Mouse (Mus musculus): Measurements from ENCODE around the gene Wdr1. TPM values are rescaled to one million over a fixed set of nuclear protein-coding genes. Genes with fewer than 3 reads are reported as not detected.

The Wdr1 gene
- total RNA-seq, 1 experiment: 232 TPM

DNA sequence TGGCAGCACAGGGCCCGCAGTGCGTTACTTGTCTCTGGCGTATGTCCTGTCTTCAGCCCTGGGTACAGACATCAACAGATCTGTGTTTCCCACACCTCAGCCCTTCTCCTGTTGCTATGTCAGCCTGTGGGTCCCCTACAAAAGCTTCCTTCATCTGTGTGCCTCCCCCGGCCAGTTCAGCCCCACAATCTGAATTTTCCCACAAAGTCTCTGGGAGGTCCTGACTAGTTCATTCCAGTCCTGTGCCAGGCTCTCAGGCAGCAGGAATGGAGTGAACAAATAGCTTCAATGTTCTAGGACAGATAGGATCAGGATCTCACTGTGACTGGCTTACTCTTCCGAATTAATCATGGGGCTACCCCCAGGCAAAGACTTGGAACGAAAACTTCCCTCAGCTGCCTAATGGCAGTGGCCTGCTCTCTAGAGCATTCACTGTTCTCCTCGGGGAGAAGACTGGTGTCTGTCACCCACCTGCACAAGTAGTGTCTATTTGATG is 63.7 kb downstream of the Wdr1 start:
- H3K4me3 ChIP-seq (ENCODE audit: insufficient read depth in 1 of 2, low read depth in 1 of 2, low read length in 2 of 2, poor library complexity in 1 of 2, severe bottlenecking in 1 of 2): no peak overlapping the region
- no peaks in the 10 kb centered on the region for H3K4me1 ChIP-seq (ENCODE audit: control insufficient read depth in 2 of 2, insufficient read depth in 2 of 2, low read length in 2 of 2, poor library complexity in 1 of 2)
- H3K27ac ChIP-seq (ENCODE audit: insufficient read depth, low read depth, low read length, poor library complexity, severe bottlenecking): no peak overlapping the region
- no peaks in the 10 kb centered on the region for H3K36me3 ChIP-seq (ENCODE audit: control insufficient read depth, insufficient read depth, low read length, poor library complexity, severe bottlenecking)
- DNase-seq (ENCODE audit: low read depth, low spot score): no peak
- H3K9me3 ChIP-seq (ENCODE audit: control insufficient read depth, insufficient read depth, low read depth, low read length): no peaks in the 10 kb centered on the region
- in situ Hi-C loops (cut with MboI; ENCODE audit: low sequenced_read_pairs in 2 of 2, unreplicated experiment in 2 of 2): no loop called here
- no peak overlapping the region for H3K9ac ChIP-seq (ENCODE audit: insufficient read depth, low read depth, low read length, poor library complexity, severe bottlenecking)
- TF ChIP-seq MAFK (IDR thresholded peaks at IDR 0.05; ENCODE audit: insufficient read depth, low read depth, low read length) (no peak), HCFC1 (IDR thresholded peaks at IDR 0.05; ENCODE audit: borderline replicate concordance, insufficient read depth, low read length) (no peak), ZNF384 (IDR thresholded peaks at IDR 0.05; ENCODE audit: low read depth, low read length) (no peak), CHD2 (IDR thresholded peaks at IDR 0.05; ENCODE audit: low read depth, low read length) (no peak)

DNA sequence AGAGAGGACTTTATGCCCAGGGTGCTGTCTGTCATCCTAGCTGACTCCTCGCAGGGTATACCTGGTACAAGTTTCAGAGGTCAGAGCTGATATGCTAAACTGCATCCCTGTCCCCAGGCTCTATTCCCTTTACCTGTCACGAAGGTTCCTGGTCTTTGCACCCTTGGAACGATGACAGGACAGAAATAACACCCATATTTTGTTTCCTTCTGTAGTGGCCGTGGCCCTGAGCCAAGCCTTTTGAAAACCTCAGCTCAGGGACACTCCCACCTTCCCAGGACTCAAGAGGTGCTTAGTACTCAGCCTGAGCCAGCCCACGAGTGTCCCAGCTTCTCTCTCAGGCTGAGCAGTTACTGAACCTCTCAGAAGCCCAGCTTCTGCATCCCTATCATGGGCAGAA is 64.5 kb downstream of the Wdr1 start:
- H3K4me1 ChIP-seq (ENCODE audit: control insufficient read depth in 2 of 2, insufficient read depth in 2 of 2, low read length in 2 of 2, poor library complexity in 1 of 2): no peaks in the 10 kb centered on the region
- TF ChIP-seq ZNF384 (IDR thresholded peaks at IDR 0.05; ENCODE audit: low read depth, low read length) (no peak), MAFK (IDR thresholded peaks at IDR 0.05; ENCODE audit: insufficient read depth, low read depth, low read length) (no peak), CHD2 (IDR thresholded peaks at IDR 0.05; ENCODE audit: low read depth, low read length) (no peak), HCFC1 (IDR thresholded peaks at IDR 0.05; ENCODE audit: borderline replicate concordance, insufficient read depth, low read length) (no peak), ZC3H11A (IDR thresholded peaks at IDR 0.05; ENCODE audit: borderline replicate concordance, low read depth, low read length) (no peak)
- no peak overlapping the region for H3K27ac ChIP-seq (ENCODE audit: insufficient read depth, low read depth, low read length, poor library complexity, severe bottlenecking)
- H3K4me3 ChIP-seq (ENCODE audit: insufficient read depth in 1 of 2, low read depth in 1 of 2, low read length in 2 of 2, poor library complexity in 1 of 2, severe bottlenecking in 1 of 2): no peak overlapping the region
- no peaks in the 10 kb centered on the region for H3K36me3 ChIP-seq (ENCODE audit: control insufficient read depth, insufficient read depth, low read length, poor library complexity, severe bottlenecking)
- no peak overlapping the region for H3K9ac ChIP-seq (ENCODE audit: insufficient read depth, low read depth, low read length, poor library complexity, severe bottlenecking)
- in situ Hi-C loops (cut with MboI; ENCODE audit: low sequenced_read_pairs in 2 of 2, unreplicated experiment in 2 of 2): no loop called here
- DNase-seq (ENCODE audit: low read depth, low spot score): no peak
- H3K9me3 ChIP-seq (ENCODE audit: control insufficient read depth, insufficient read depth, low read depth, low read length): no peaks in the 10 kb centered on the region

DNA sequence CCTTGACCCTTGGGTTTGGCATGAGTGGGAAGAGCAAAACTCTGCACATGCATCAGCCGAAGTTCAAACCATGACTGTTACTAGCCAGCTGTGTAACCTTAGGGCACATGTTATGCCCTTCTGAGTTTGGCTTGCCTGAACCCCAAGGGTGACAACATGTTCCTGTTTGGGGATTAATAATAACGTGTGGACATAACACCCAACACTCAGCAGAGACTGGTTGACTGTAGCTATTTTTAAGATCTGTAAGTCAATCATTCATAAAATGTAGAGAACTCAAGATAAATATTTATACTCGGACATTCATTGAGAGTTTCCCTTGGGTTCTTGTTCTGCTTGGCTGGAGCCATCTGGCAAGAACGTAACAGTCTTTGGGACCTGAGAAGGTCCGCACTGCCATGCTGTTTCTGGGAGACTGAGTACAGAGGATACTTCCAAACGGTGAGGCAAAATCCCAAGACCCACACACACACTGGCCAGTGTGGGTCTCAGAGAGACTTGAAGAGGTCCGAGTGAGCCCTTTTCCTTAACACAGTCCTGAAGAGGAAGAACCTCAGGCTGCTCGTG is 66.4 kb downstream of the Wdr1 start:
- H3K4me1 ChIP-seq (ENCODE audit: control insufficient read depth in 2 of 2, insufficient read depth in 2 of 2, low read length in 2 of 2, poor library complexity in 1 of 2): no peaks in the 10 kb centered on the region
- H3K9me3 ChIP-seq (ENCODE audit: control insufficient read depth, insufficient read depth, low read depth, low read length): no peaks in the 10 kb centered on the region
- TF ChIP-seq HCFC1 (IDR thresholded peaks at IDR 0.05; ENCODE audit: borderline replicate concordance, insufficient read depth, low read length): no peak
- TF ChIP-seq CHD2 (IDR thresholded peaks at IDR 0.05; ENCODE audit: low read depth, low read length): no peak
- no peak for TF ChIP-seq ZC3H11A (IDR thresholded peaks at IDR 0.05; ENCODE audit: borderline replicate concordance, low read depth, low read length)
- TF ChIP-seq ZNF384 (IDR thresholded peaks at IDR 0.05; ENCODE audit: low read depth, low read length): no peak
- no peak for TF ChIP-seq MAFK (IDR thresholded peaks at IDR 0.05; ENCODE audit: insufficient read depth, low read depth, low read length)
- in situ Hi-C loops (cut with MboI; ENCODE audit: low sequenced_read_pairs in 2 of 2, unreplicated experiment in 2 of 2): no loop called here
- H3K4me3 ChIP-seq (ENCODE audit: insufficient read depth in 1 of 2, low read depth in 1 of 2, low read length in 2 of 2, poor library complexity in 1 of 2, severe bottlenecking in 1 of 2): no peak overlapping the region
- no peak overlapping the region for H3K27ac ChIP-seq (ENCODE audit: insufficient read depth, low read depth, low read length, poor library complexity, severe bottlenecking)
- H3K9ac ChIP-seq (ENCODE audit: insufficient read depth, low read depth, low read length, poor library complexity, severe bottlenecking): no peak overlapping the region
- no peak for DNase-seq (ENCODE audit: low read depth, low spot score)
- no peaks in the 10 kb centered on the region for H3K36me3 ChIP-seq (ENCODE audit: control insufficient read depth, insufficient read depth, low read length, poor library complexity, severe bottlenecking)

DNA sequence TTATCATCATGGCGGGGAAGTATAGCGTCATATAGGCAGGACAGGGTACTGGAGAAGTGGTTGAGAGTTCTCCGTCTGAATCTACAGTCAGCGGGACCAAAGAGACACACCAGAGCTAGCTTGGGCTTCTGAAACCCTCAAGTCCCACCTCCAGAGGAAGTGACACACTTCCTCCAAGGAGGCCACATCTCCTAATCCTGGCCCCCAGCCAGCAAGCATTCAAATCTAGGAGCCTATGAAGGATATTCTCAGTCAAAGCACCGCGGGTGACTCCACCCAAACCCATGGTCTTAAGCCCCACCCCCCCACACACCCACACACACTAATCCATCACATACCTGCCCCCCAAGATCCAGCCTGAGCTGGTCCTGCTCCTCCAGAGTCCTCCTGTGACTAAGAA is 69.1 kb downstream of the Wdr1 start:
- H3K36me3 ChIP-seq (ENCODE audit: control insufficient read depth, insufficient read depth, low read length, poor library complexity, severe bottlenecking): no peaks in the 10 kb centered on the region
- no peaks in the 10 kb centered on the region for H3K9me3 ChIP-seq (ENCODE audit: control insufficient read depth, insufficient read depth, low read depth, low read length)
- peaks cover 0 to 1% of the 10 kb centered on the region in 2 experiments; a peak in 1 of 4 replicates for H3K4me1 ChIP-seq (ENCODE audit: control insufficient read depth in 2 of 2, insufficient read depth in 2 of 2, low read length in 2 of 2, poor library complexity in 1 of 2)
- no peak overlapping the region for H3K27ac ChIP-seq (ENCODE audit: insufficient read depth, low read depth, low read length, poor library complexity, severe bottlenecking)
- no peak overlapping the region for H3K4me3 ChIP-seq (ENCODE audit: insufficient read depth in 1 of 2, low read depth in 1 of 2, low read length in 2 of 2, poor library complexity in 1 of 2, severe bottlenecking in 1 of 2)
- no peak for DNase-seq (ENCODE audit: low read depth, low spot score)
- TF ChIP-seq MAFK (IDR thresholded peaks at IDR 0.05; ENCODE audit: insufficient read depth, low read depth, low read length) (no peak), CHD2 (IDR thresholded peaks at IDR 0.05; ENCODE audit: low read depth, low read length) (no peak), ZC3H11A (IDR thresholded peaks at IDR 0.05; ENCODE audit: borderline replicate concordance, low read depth, low read length) (no peak), ZNF384 (IDR thresholded peaks at IDR 0.05; ENCODE audit: low read depth, low read length) (no peak), HCFC1 (IDR thresholded peaks at IDR 0.05; ENCODE audit: borderline replicate concordance, insufficient read depth, low read length) (no peak)
- in situ Hi-C loops (cut with MboI; ENCODE audit: low sequenced_read_pairs in 2 of 2, unreplicated experiment in 2 of 2): no loop called here
- H3K9ac ChIP-seq (ENCODE audit: insufficient read depth, low read depth, low read length, poor library complexity, severe bottlenecking): no peak overlapping the region

All from ES-E14 (cell line).